Mouse (Mus musculus): ENCODE measurements around the gene Spon1.

Gene Spon1

DNA sequence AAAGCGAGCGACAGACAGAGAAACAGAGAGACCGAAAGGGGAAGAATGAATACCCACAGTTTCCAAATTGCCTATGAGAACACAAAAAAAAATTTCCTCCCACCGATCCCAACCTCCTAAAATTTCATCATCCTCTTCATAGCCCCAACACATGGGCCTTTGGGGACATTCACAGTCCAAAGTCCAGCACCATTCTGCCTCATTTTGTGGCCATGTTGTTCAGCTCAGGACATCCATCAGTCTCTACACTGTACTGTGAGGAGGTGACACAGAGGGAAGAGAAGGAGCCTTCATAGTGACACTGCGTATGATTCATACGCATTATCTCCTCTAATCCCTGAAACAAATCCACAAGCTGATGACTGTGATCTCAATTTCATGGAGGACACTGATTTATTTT is 12.7 kb downstream of the Spon1 start:
- DNase-seq (ENCODE audit: low spot score in 2 of 2): no peak

DNA sequence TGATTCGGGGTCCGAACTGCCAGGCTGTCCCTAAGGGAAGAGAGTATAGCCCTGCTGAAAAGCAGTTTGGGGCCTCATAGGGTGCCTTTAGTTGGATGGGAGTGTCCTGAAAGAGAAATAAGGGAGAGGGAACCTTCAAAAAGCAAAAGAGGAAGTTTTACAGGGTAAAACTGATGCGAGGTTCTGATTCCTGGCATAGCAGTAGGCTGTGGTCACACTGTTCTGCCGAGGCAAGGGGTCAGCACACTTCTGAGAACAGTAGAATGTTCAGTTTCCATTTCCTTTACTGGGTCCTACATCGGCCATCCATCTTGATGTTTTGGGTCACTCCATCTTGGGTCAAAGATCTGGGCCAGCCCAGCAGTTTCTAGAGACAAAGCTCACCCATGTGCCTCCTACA is 14.5 kb downstream of the Spon1 start:
- no peak for DNase-seq (ENCODE audit: low spot score in 2 of 2)

DNA sequence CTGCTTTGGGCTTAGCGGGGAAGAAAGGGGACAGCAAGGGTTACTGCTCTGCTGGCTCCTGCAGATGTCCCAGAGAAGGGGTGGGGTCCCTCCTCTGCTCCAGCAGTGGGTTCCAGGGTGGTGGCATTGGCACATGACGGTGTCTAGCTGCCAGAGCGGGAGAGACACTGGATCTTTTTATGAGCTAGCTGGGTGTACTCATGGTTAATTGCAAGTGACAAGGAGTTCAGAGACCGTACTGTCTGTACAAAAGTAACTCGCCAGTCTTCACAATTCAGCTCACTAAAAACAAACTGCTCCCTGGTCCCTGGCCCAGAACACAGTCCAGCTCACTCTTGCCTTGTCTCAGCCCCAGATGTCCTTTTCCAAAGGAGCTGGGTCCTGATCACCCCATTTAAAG is 26.2 kb downstream of the Spon1 start:
- no peak for DNase-seq (ENCODE audit: low spot score in 2 of 2)

DNA sequence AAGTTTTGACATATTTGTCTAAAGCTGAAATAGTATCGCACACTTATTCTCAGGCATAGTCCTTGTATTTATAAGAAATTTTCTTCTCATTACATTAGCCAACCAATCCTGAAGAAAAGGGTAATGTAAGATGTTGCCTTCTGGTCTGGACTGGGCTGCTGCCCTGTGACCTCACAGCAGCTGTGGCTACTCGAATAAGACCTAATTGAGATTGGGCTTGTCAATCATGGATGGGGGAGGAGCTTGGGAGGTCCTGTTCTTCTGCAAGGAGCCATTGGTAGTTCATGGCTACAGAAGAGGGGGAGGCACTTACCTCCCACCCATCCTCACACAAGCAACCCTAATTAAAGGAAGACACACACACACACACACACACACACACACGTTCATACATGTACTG is 27.1 kb downstream of the Spon1 start:
- DNase-seq (ENCODE audit: low spot score in 2 of 2): no peak

DNA sequence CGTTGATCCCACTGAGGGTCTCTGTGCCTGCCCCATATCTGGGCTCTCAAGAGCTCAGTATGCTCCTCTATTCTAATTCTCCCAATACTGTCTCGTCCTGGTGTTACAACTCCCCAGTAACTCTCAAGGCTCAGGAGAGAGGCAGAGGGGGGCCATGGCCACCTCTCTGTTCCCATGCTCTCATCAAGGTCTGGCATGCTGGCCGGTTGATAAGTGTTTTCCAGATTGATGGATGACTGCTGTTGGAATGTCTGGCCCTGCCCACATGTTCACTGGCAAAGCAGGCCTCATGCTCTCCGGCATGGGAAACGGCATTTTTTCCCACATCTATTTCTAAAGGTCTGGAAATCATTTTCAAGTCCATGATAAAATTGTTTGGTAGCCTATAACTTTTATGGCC is 29.4 kb downstream of the Spon1 start:
- DNase-seq (ENCODE audit: low spot score in 2 of 2): no peak

DNA sequence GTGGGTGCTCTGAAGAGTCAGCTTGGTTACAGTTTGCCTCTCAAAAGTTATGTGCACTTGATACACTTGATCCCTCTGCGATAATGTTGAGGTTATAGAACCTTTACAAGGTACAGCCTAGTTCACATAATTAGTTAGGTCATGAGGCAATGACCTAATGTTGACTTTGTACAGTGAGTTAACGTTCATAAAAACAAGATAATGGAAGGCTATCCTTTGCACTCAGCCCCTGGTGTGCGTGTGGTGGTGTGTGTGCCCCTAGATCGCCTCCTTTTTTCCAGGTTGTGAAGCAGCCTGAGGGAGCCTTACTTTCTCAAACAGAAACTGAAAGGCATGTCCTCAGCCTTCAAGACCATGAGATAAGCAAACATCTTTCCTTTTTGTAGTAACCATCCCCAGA is 31.3 kb downstream of the Spon1 start:
- DNase-seq (ENCODE audit: low spot score in 2 of 2): no peak

DNA sequence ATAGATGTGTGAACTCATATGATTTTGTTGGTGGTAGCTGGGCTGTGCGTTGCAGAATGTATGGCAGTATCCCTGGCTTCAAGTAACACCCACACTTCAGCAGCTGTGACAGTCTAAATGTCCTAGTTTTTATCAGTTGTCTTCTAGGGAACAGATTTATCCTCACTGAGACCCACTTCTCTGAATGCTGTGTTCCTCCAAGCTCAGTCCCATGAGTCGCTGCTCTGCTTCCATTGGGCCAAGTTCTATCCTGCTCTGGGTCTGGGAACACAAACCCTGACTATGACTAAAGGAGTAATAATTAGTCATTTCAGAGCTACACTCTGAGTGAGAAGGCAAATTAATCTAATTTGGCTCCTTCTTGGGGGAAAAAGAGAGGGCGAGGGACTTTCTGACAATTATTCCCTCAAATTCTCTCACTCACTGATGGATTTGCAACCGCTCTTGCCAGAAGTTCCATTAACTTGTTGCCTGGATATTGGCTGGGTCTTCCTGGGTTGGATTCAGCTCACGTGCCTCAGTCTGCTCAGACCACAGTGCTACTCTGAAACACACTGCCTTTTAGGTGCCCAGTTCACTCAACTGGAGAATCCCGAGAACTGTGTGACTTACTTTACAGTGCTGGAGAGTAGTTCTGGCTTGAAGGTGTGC is 32.9 kb downstream of the Spon1 start:
- no peak for DNase-seq (ENCODE audit: low spot score in 2 of 2)

DNA sequence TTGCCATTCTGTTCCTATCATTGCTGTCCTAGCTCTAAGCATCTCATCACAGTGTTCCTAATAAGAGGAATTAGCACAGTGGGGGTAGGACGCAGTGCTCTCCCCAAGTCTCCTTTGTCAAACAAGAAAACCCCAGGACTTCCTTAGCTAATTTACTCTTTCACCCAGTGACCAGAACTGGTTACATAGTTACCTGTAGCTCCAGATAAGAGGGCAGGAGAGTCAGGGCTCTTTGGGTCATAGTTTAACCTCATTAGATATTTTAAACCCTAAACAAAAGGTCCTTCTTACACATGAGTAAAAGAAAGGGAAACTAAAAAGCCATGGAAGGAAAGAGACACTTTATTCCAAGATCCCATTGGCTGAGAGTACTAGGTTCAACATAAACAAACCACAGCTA is 44.0 kb downstream of the Spon1 start:
- DNase-seq (ENCODE audit: low spot score in 2 of 2): no peak

DNA sequence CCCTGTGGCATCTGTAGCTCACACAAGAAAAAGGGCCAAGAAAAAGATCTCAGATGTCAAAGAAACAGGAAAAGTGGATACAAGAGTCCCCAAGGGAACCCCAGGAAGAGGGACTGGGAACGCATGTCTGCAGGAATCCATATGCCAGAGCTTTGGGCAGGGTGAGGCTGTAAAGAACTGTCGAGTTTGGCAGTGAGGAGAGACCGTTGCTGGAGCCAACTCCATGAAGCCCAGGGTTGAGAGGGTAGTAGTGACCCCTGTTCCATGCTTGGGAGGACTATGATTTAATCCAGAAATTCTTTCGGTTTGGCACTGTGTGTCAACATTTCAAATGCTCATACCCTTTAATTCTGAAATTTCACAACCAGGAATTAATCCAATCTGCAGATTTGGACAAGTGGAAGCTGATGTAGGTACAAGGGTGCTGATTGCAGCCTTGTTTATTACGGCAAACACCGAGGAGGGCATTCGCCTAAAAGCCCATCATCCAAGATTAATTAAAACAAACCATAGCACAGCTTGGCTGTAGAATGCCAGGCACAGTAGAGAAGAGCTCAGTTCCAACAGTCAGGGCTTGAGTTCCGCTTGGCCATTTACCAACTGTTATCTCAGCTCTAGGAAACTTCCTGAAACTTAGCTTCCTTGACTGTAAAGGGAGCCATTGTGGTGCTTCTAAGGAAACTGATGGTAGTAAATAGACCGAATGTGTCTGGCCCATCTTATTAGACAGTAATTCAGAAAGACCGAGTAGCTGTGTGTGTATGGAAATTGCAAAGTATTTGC is 45.8 kb downstream of the Spon1 start:
- DNase-seq (ENCODE audit: low spot score in 2 of 2): no peak

DNA sequence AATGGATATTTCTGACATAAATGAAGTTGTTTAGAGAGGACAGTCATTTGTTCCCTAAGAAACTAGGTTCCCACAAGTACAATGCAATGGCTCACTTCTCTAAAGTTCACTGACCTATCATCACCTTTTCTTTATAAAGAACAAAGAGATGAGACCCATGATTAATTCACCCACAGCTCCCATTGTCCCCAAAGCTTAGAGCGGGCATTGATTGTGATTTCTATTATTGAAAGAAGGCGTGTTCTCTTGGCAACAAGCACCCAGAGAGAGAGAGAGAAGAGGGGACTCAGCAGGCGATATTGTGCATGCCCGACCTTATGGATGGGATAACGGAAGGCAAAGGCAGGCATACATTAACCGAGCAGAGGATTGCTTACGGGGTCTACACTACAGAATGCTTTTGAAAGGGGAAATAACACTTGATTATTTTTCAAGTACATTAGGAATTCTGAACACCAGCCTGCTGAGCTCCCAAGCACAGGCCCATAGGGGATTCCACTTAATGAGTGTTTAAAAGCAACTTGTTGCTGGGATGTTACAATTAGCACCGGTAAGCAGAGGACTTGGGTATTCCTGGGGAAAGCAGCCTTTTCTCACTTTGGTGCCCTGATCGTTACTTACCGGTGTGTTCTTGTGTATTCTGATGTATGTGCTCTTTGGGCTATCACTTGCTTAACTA is 48.4 kb downstream of the Spon1 start:
- DNase-seq (ENCODE audit: low spot score in 2 of 2): no peak

DNA sequence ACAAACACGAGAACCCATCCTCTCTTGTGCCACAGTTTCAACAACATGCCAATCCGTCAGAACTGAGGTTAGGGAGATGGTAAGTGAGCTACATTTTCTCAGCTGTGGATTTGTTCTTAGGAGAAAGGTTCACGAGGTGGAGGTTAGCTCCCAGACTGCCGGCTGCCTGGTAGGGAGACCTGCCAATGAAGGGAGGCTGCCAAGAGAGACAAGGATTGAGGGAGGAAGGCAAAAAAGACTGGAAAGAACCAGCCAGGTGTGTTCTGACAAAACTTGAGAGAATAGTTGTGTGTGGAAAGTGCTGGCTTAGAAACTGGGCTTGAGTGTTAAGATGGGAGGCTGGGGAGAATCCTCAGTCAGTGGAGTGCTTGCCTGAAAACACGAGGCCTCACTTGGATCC is 49.9 kb downstream of the Spon1 start:
- DNase-seq (ENCODE audit: low spot score in 2 of 2): no peak

DNA sequence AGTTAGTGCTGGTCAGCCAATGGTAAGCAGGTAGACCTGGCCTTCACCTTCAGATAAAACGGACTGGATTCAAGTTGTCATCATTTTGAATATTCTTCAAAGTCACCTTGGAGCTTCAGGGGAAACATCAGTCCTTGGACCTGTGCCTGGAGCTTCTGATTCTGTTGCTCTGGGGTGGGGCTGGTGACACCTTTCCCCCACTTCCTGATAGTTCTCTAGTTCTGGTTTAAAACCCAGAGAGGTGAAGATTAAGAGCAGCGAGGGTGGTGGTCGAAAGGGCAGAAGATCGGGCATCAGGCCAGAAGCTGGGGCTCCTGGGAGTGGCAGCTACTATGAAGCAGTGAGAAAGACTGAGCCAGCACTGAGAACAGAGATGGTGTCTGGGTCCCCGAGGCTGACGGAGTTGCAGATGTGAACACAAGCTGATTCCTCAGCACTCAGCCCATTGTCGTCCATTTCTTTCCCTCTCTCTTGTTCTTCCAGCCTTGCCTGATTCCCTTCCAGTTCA is 51.1 kb downstream of the Spon1 start:
- DNase-seq (ENCODE audit: low spot score in 2 of 2): no peak

DNA sequence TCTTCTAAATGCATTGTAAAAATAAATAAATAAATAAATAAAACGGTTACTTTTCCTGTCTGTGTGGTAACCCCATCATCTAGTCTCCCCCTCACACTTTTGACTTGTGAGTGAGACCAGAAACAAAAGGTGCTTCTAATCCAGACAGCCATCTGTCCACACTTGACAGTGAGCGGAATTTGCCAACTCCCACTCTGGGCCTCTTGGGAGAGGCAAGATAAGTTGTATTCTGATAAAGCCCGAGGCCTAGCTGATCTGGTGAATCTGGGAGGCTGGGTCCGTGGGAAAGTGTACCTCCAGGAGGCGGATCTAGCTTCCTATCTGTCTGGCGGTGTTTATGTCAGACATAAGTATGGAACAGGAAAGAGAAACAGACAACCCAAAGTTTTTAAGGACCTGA is 52.3 kb downstream of the Spon1 start:
- DNase-seq (ENCODE audit: low spot score in 2 of 2): no peak

DNA sequence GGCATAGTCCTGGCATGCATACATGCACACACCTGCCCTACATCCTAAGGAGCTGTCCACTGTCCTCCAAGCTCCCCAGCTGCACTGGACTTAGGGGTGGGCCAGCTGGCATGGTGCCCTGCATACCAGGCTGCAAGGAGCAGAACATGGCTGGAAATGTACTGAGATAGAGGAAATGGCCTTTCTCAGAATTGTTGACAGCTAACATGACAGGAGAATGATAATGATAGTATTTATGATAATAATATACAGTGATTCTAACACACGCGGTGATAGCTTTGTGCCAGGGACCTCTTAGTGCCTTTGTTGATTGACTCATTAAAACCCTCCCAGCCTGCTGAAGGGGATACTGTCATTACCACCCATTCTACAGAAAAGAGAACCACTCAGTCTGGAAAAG is 54.4 kb downstream of the Spon1 start:
- DNase-seq (ENCODE audit: low spot score in 2 of 2): no peak

DNA sequence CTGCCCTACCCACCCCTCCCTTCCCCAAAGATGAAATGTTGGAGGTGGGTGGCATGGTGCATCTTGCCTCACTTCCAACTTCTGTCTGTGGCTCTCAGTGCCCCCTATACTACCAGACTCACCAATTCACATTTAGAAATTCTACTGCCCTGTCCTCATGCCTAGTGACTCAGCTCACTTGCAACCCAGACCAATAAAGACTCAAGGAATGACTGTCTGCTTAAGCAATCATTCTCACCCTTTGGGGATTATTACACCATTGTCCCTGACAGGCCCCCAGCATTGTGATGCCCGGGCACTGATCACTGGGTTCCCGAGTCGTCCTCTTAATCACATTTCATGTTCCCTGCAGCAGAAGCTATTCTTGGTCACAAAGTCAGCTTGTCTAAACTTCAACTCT is 57.2 kb downstream of the Spon1 start:
- no peak for DNase-seq (ENCODE audit: low spot score in 2 of 2)

DNA sequence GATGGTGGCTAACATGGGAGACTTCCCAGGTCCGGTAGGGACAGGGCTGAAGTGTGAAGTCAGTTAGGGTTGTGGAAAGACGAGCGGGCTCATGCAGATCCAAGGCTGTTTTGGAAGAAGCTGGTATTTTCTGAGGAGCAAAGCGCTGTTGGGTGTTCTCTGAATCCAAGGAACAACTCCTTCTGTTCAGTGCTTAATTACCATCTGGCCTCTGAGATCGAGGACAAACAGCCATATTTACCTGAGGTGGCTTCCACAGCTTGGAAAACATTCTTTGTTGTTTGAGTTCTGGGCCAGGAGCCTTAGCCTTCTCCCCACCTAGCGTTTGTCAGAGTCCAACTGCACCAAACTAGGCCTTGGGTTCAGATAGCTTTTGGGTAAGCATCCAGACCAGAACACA is 58.9 kb downstream of the Spon1 start:
- DNase-seq (ENCODE audit: low spot score in 2 of 2): no peak

DNA sequence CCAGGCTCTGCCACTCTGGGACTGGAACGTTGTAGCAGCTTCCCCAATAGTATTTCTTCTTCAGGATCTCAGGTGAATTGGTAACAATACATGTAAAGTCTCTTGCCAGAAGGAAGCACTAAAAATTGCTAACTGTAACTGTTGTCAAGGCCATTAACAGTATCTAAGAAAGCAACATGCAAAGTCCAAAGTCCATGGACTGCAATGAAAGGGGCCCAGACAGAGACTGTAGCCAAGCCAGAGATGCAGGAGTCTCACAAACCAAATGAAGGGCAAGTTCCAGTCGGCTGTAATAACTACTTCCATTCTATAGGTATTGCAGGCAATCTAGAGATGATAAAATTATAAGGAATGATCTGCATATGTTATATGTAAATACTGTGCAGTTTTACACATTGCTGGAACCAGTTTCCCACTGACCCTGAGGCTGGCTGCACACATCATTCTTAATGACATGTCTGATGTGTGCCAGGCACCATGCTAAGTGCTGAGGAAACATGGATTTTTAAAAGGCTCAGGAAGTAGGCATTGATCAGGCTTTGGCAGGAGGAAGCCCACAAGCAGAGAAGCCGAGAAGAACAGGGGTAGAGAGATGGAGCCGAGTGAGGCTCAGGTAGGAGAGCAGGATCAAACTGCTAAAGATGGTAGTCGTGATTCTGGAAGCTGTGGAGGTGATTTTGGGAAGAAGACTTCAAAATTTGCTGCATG is 59.9 kb downstream of the Spon1 start:
- DNase-seq (ENCODE audit: low spot score in 2 of 2): no peak

DNA sequence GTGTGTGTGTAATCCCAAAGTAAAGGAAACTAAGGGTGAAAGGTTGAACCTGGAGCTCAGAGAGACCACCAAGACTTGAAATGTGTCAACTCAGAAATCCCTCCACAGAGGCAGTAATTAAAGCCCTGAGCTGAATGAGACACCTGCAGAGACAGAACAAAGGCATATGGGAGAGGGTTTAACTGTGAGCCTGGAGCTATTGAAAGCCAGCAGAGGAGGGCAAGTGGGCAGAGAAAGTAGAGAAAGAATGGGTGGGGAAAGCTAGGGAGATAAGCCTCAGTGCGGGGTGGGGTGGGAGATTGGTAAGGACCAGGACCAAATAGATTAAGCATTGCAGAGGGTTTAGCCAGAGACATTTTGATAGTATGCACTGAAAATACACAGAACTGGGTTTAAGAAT is 60.7 kb downstream of the Spon1 start:
- DNase-seq (ENCODE audit: low spot score in 2 of 2): no peak

DNA sequence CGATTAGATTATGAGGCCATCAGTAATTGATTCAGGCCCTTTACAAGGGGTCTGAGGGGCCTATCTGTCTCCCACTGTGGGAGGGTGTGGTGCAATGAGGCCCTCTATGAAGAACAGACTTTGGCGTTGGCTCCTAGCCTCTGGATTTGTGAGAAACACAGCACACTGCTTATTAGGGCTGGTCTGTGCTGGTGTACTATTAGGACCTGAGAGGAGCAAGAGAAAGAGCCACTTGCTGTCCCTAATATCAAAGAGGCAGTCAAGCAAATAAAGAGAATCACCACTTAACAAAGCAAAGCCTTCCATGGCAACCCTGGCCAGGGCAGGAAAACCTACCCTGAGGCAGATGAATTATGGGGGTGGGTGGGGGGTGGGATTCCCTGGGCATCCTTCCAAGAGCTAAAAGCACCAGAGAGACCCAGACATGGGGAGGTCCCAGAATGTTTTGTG is 62.3 kb downstream of the Spon1 start:
- DNase-seq (ENCODE audit: low spot score in 2 of 2): no peak

DNA sequence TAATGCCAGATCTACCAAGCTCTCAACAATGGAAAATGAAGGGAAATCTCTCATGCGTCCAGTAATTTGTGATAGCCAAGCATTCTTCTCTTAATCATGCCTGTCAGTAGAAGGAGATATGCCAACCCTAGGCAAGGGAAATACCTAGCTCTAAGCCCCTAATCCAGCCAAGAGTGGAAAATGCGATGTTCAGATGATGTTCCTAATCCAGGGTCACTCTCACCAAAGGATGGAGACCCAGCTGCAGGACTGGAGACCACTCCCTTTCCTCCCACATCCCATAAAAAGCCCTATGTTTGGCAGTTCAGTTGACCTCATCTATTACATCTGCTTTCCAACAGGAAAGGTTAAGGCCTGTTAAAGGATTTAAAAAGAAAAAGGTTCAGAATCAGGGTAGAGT is 62.8 kb downstream of the Spon1 start:
- DNase-seq (ENCODE audit: low spot score in 2 of 2): no peak

DNA sequence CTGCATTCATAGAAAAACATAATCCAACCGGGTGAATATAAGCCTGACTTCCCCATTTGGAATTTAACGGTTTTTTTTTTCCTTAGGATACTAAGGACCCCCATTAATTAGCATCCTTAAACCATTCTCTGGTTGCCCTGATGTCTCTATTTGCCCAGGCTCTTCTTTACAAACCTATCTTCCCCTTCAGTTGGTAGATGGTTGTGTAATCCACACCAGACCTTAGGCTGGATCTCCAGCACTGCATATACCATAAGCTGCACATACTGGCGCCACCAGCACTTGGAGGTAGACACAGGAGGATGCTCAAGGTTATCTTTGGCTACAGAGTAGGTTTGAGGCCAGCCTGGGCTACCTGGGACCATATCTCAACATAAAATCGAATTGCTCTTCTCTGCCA is 71.4 kb downstream of the Spon1 start:
- DNase-seq (ENCODE audit: low spot score in 2 of 2): no peak

DNA sequence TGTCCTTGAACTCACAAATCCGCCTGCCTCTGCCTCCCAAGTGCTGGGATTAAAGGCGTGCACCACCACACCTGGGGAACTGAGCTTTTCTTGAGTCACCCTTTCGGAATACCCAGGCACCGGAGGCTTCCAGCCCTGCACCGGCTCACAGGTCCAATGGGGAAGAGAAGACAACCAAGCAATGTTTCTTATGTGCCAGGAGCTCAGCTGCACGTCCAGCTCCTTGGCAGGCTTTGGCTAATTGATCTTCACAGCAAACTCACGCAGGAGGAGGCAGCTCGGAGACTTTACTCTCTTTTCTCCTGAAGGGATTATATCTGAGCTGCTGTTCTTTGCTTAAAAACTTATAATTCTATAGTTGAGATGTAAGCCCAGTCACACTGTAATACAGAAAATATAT is 73.6 kb downstream of the Spon1 start:
- DNase-seq (ENCODE audit: low spot score in 2 of 2): no peak
